Mouse (Mus musculus) lung, postnatal 25 days (tissue): ENCODE data around the gene Aldh1b1.
A peak's percentile ranks its signal among the peaks of the same experiment; 100 is the strongest.

Experiments used
- DNase-seq: peaks from one replicate; pipeline ENCODE4 v3.0.0; 2022; ENCODE audit warnings: low spot score

Aldh1b1 gene

GRCm38 (mm10) chr4:45785959-45786358 lies 12.9 kb upstream of the Aldh1b1 start:
- no peak for DNase-seq

GRCm38 (mm10) chr4:45786674-45787073 lies 12.1 kb upstream of the Aldh1b1 start:
- DNase-seq, result no peak

GRCm38 (mm10) chr4:45788446-45789081 lies 10.3 kb upstream of the Aldh1b1 start:
- DNase-seq, result no peak

- no peak for DNase-seq
Observed at GRCm38 (mm10) chr4:45789263-45789958, 9.4 kb upstream of the Aldh1b1 start.

GRCm38 (mm10) chr4:45790018-45790417 lies 8.8 kb upstream of the Aldh1b1 start:
- no peak for DNase-seq

- no peak for DNase-seq
Observed at GRCm38 (mm10) chr4:45795191-45795811, 3.5 kb upstream of the Aldh1b1 start.

GRCm38 (mm10) chr4:45796760-45797159 lies 2.1 kb upstream of the Aldh1b1 start:
- no peak for DNase-seq

GRCm38 (mm10) chr4:45799956-45800537 lies 1.2 kb downstream of the Aldh1b1 start:
- DNase-seq, result no peak

GRCm38 (mm10) chr4:45802900-45803299 lies 4.1 kb downstream of the Aldh1b1 start:
- no peak for DNase-seq

GRCm38 (mm10) chr4:45808034-45808433 lies 9.2 kb downstream of the Aldh1b1 start:
- DNase-seq, result no peak

- no peak for DNase-seq
Observed at GRCm38 (mm10) chr4:45811250-45811649, 12.4 kb downstream of the Aldh1b1 start.

GRCm38 (mm10) chr4:45815542-45815941 lies 16.7 kb downstream of the Aldh1b1 start:
- DNase-seq, result peak; percentile 25

- DNase-seq, result no peak
Observed at GRCm38 (mm10) chr4:45818814-45819207, 20.0 kb downstream of the Aldh1b1 start.

- DNase-seq, result peak; percentile 17
Observed at GRCm38 (mm10) chr4:45819208-45819931, 20.5 kb downstream of the Aldh1b1 start.

- peak; percentile 36 for DNase-seq
Observed at GRCm38 (mm10) chr4:45820074-45820830, 21.4 kb downstream of the Aldh1b1 start.

- no peak for DNase-seq
Observed at GRCm38 (mm10) chr4:45821995-45822394, 23.2 kb downstream of the Aldh1b1 start.

GRCm38 (mm10) chr4:45822781-45823575 lies 24.2 kb downstream of the Aldh1b1 start:
- no peak for DNase-seq

- no peak for DNase-seq
Observed at GRCm38 (mm10) chr4:45824049-45824760, 25.4 kb downstream of the Aldh1b1 start.

- DNase-seq, result no peak
Observed at GRCm38 (mm10) chr4:45824761-45825556, 26.1 kb downstream of the Aldh1b1 start.
